Mouse (Mus musculus): ENCODE measurements around the gene Igsf6. TPM values are rescaled to one million over a fixed set of nuclear protein-coding genes. Genes with fewer than 3 reads are reported as not detected.
"Not testable (repeated sequence)": the region's sequence is repeated elsewhere in the genome, so short reads cannot be mapped to it uniquely, and the experiment has no call there.

Gene Igsf6
- polyA plus RNA-seq, 1 experiment, result 0.04 TPM

GRCm38 (mm10) chr7:121041989-121042388, 32.4 kb downstream of the Igsf6 start:
- no peak overlapping the region for H3K4me3 ChIP-seq
- no peaks in the 10 kb centered on the region for H3K27me3 ChIP-seq (ENCODE audit: control insufficient read depth, insufficient read depth, insufficient read length)
- no peak overlapping the region for H3K4me2 ChIP-seq (ENCODE audit: low read depth)
- TF ChIP-seq POLR2A (IDR thresholded peaks at IDR 0.05; ENCODE audit: insufficient read length, low read depth), result no peak
- TF ChIP-seq CEBPB (IDR thresholded peaks at IDR 0.05; ENCODE audit: insufficient read depth, poor library complexity, severe bottlenecking), result no peak
- TF ChIP-seq SRF (IDR thresholded peaks at IDR 0.05; ENCODE audit: control insufficient read depth, insufficient read length, low read depth), result no peak
- peaks cover 99% of the 10 kb centered on the region for H3K79me2 ChIP-seq (ENCODE audit: control insufficient read depth, insufficient read depth)
- H3K36me3 ChIP-seq (ENCODE audit: control insufficient read depth, insufficient read depth), result no peaks in the 10 kb centered on the region
- no peak overlapping the region for H3ac ChIP-seq (ENCODE audit: control insufficient read depth, insufficient read length)

- Histone ChIP-seq H3K27me3 (ENCODE audit: control insufficient read depth, insufficient read depth, insufficient read length) (no peaks in the 10 kb centered on the region), H3K36me3 (ENCODE audit: control insufficient read depth, insufficient read depth) (no peaks in the 10 kb centered on the region), H3K4me3 (no peak overlapping the region), H3K4me2 (ENCODE audit: low read depth) (peak overlapping the region; percentile 4), H3K79me2 (ENCODE audit: control insufficient read depth, insufficient read depth) (peaks cover 99% of the 10 kb centered on the region), H3ac (ENCODE audit: control insufficient read depth, insufficient read length) (no peak overlapping the region)
- TF ChIP-seq POLR2AphosphoS2 (IDR thresholded peaks at IDR 0.05; ENCODE audit: insufficient read length, low read depth) (no peak), POLR2A (IDR thresholded peaks at IDR 0.05; ENCODE audit: insufficient read length, low read depth) (no peak), CEBPB (IDR thresholded peaks at IDR 0.05; ENCODE audit: insufficient read depth, poor library complexity, severe bottlenecking) (no peak), TCF3 (IDR thresholded peaks at IDR 0.05; ENCODE audit: insufficient read length, low read depth) (no peak), MYOG (IDR thresholded peaks at IDR 0.05; ENCODE audit: control insufficient read depth in 1 of 3, insufficient read depth in 1 of 3, insufficient read length in 2 of 3, low read depth in 2 of 3) (no peak), E2F4 (IDR thresholded peaks at IDR 0.05; ENCODE audit: insufficient read depth) (no peak), MYOD1 (IDR thresholded peaks at IDR 0.05; ENCODE audit: control insufficient read depth in 1 of 3, insufficient read length in 2 of 3, low read depth in 2 of 3) (no peak)
Measured at GRCm38 (mm10) chr7:121040595-121040994, 33.8 kb downstream of the Igsf6 start.

GRCm38 (mm10) chr7:121035161-121035721, 39.1 kb downstream of the Igsf6 start:
- Histone ChIP-seq H3ac (ENCODE audit: control insufficient read depth, insufficient read length) (peak overlapping the region; percentile 66), H3K4me2 (ENCODE audit: low read depth) (peak overlapping the region; percentile 57), H3K36me3 (ENCODE audit: control insufficient read depth, insufficient read depth) (no peaks in the 10 kb centered on the region), H3K4me3 (peak overlapping the region; percentile 70), H3K79me2 (ENCODE audit: control insufficient read depth, insufficient read depth) (peaks cover 50% of the 10 kb centered on the region), H3K27me3 (ENCODE audit: control insufficient read depth, insufficient read depth, insufficient read length) (no peaks in the 10 kb centered on the region)
- TF ChIP-seq CEBPB (IDR thresholded peaks at IDR 0.05; ENCODE audit: insufficient read depth, poor library complexity, severe bottlenecking) (0 out of 2 replicates have a peak, but pooled peaks have one; percentile 49), POLR2A (IDR thresholded peaks at IDR 0.05; ENCODE audit: insufficient read length, low read depth) (no peak)

GRCm38 (mm10) chr7:121034701-121035141, 39.7 kb downstream of the Igsf6 start:
- Histone ChIP-seq H3K79me2 (ENCODE audit: control insufficient read depth, insufficient read depth) (peaks cover 45% of the 10 kb centered on the region), H3K4me3 (peak overlapping the region; percentile 70), H3K27me3 (ENCODE audit: control insufficient read depth, insufficient read depth, insufficient read length) (no peaks in the 10 kb centered on the region), H3K4me2 (ENCODE audit: low read depth) (no peak overlapping the region), H3K36me3 (ENCODE audit: control insufficient read depth, insufficient read depth) (no peaks in the 10 kb centered on the region), H3ac (ENCODE audit: control insufficient read depth, insufficient read length) (peak overlapping the region; percentile 66)
- TF ChIP-seq MYOD1 (IDR thresholded peaks at IDR 0.05; ENCODE audit: control insufficient read depth in 1 of 3, insufficient read length in 2 of 3, low read depth in 2 of 3) (no peak), POLR2AphosphoS2 (IDR thresholded peaks at IDR 0.05; ENCODE audit: insufficient read length, low read depth) (no peak), TCF3 (IDR thresholded peaks at IDR 0.05; ENCODE audit: insufficient read length, low read depth) (no peak), E2F4 (IDR thresholded peaks at IDR 0.05; ENCODE audit: insufficient read depth) (no peak), MAX (IDR thresholded peaks at IDR 0.05; ENCODE audit: low read depth) (no peak), SRF (IDR thresholded peaks at IDR 0.05; ENCODE audit: control insufficient read depth, insufficient read length, low read depth) (no peak), USF1 (IDR thresholded peaks at IDR 0.05; ENCODE audit: low read depth) (no peak), TCF12 (IDR thresholded peaks at IDR 0.05; ENCODE audit: insufficient read depth, poor library complexity, severe bottlenecking) (no peak), MYOG (IDR thresholded peaks at IDR 0.05; ENCODE audit: control insufficient read depth in 1 of 3, insufficient read depth in 1 of 3, insufficient read length in 2 of 3, low read depth in 2 of 3) (no peak), REST (IDR thresholded peaks at IDR 0.05; ENCODE audit: insufficient read depth, insufficient read length) (no peak), CEBPB (IDR thresholded peaks at IDR 0.05; ENCODE audit: insufficient read depth, poor library complexity, severe bottlenecking) (no peak), POLR2A (IDR thresholded peaks at IDR 0.05; ENCODE audit: insufficient read length, low read depth) (no peak)

- Histone ChIP-seq H3ac (ENCODE audit: control insufficient read depth, insufficient read length) (peak within 1 kb of the TSS; percentile 66), H3K36me3 (ENCODE audit: control insufficient read depth, insufficient read depth) (no peaks in the 10 kb centered on the region), H3K4me3 (peak within 1 kb of the TSS; percentile 70), H3K4me2 (ENCODE audit: low read depth) (peak within 1 kb of the TSS; percentile 85), H3K27me3 (ENCODE audit: control insufficient read depth, insufficient read depth, insufficient read length) (no peaks in the 10 kb centered on the region), H3K79me2 (ENCODE audit: control insufficient read depth, insufficient read depth) (peaks cover 38% of the 10 kb centered on the region)
- TF ChIP-seq CEBPB (IDR thresholded peaks at IDR 0.05; ENCODE audit: insufficient read depth, poor library complexity, severe bottlenecking), result no peak
- TF ChIP-seq POLR2A (IDR thresholded peaks at IDR 0.05; ENCODE audit: insufficient read length, low read depth), result peak; percentile 82
- TF ChIP-seq MYOD1 (IDR thresholded peaks at IDR 0.05; ENCODE audit: control insufficient read depth in 1 of 3, insufficient read length in 2 of 3, low read depth in 2 of 3), result no peak
- TF ChIP-seq MYOG (IDR thresholded peaks at IDR 0.05; ENCODE audit: control insufficient read depth in 1 of 3, insufficient read depth in 1 of 3, insufficient read length in 2 of 3, low read depth in 2 of 3), result peak in 1 of 3 experiments; percentile 58
- no peak for TF ChIP-seq SRF (IDR thresholded peaks at IDR 0.05; ENCODE audit: control insufficient read depth, insufficient read length, low read depth)
- no peak for TF ChIP-seq REST (IDR thresholded peaks at IDR 0.05; ENCODE audit: insufficient read depth, insufficient read length)
- no peak for TF ChIP-seq USF1 (IDR thresholded peaks at IDR 0.05; ENCODE audit: low read depth)
- TF ChIP-seq TCF3 (IDR thresholded peaks at IDR 0.05; ENCODE audit: insufficient read length, low read depth), result no peak
- peak; percentile 63 for TF ChIP-seq E2F4 (IDR thresholded peaks at IDR 0.05; ENCODE audit: insufficient read depth)
- TF ChIP-seq MAX (IDR thresholded peaks at IDR 0.05; ENCODE audit: low read depth), result no peak
- peak; percentile 60 for TF ChIP-seq POLR2AphosphoS2 (IDR thresholded peaks at IDR 0.05; ENCODE audit: insufficient read length, low read depth)
- no peak for TF ChIP-seq TCF12 (IDR thresholded peaks at IDR 0.05; ENCODE audit: insufficient read depth, poor library complexity, severe bottlenecking)
Measured at GRCm38 (mm10) chr7:121033856-121034652, 40.3 kb downstream of the Igsf6 start, which contains the start of gene Mettl9. Gene Mettl9 (plus strand): TSS chr7:121034445.

GRCm38 (mm10) chr7:121029947-121030346, 44.4 kb downstream of the Igsf6 start:
- not testable (repeated sequence) for H3K4me2 ChIP-seq (ENCODE audit: low read depth); H3K36me3 ChIP-seq (ENCODE audit: control insufficient read depth, insufficient read depth); H3K79me2 ChIP-seq (ENCODE audit: control insufficient read depth, insufficient read depth); H3ac ChIP-seq (ENCODE audit: control insufficient read depth, insufficient read length); H3K4me3 ChIP-seq
- H3K27me3 ChIP-seq (ENCODE audit: control insufficient read depth, insufficient read depth, insufficient read length), result peaks cover 19% of the 10 kb centered on the region

Measured in myocyte (in vitro differentiated cells).